Mouse (Mus musculus) MEL (cell line): ENCODE measurements at regions not wholly inside any gene's neighbourhood (a gene's known extent, or its start where the extent isn't known, plus 50 kb on each side); places are given as distances from the start of the nearest gene placed in this dataset.

ENCODE experiments used
- DNase-seq: peaks from one replicate; pipeline ENCODE4 v3.0.0; 2011; ENCODE audit warnings: low read depth, low spot score
- H3K27ac ChIP-seq: 2 replicates; pipeline ENCODE4 v1.5.1; 2012; ENCODE audit warnings: low read depth, mild to moderate bottlenecking, control low read depth, low read length, moderate library complexity; ENCODE audit not compliant: control insufficient read depth
- H3K27me3 ChIP-seq, 2 experiments: fragments of 150-350 bp in 1 of 2; sonication (generic) in 1 of 2; 2 replicates each; pipeline ENCODE4 v1.6.1; 2012; ENCODE audit warnings: low read length in 2 of 2, mild to moderate bottlenecking in 2 of 2, improper control_type of control experiment in 1 of 2, moderate library complexity in 1 of 2; ENCODE audit not compliant: insufficient read depth in 2 of 2, control insufficient read depth in 1 of 2
- H3K36me3 ChIP-seq, 2 experiments: 2 replicates each; pipeline ENCODE4 v1.6.1; 2012 to 2014; ENCODE audit warnings: low read length in 2 of 2, improper control_type of control experiment in 1 of 2, inconsistent platforms in 1 of 2, mild to moderate bottlenecking in 1 of 2; ENCODE audit not compliant: insufficient read depth in 2 of 2, control insufficient read depth in 1 of 2
- H3K4me1 ChIP-seq, 2 experiments: fragments of 150-350 bp in 1 of 2; sonication (generic) in 1 of 2; 2 replicates each; pipeline ENCODE4 v1.6.1; 2012; ENCODE audit warnings: low read length in 2 of 2, improper control_type of control experiment in 1 of 2, mild to moderate bottlenecking in 1 of 2; ENCODE audit not compliant: insufficient read depth in 2 of 2, control insufficient read depth in 1 of 2
- H3K4me3 ChIP-seq, 2 experiments: fragments of 150-350 bp in 1 of 2; sonication (generic) in 1 of 2; 2 replicates each; pipeline ENCODE4 v1.5.1; 2012; ENCODE audit warnings: low read depth in 2 of 2, low read length in 2 of 2, mild to moderate bottlenecking in 2 of 2, moderate library complexity in 2 of 2, control low read depth in 1 of 2, improper control_type of control experiment in 1 of 2; ENCODE audit not compliant: control insufficient read depth in 1 of 2, insufficient read depth in 1 of 2
- H3K79me2 ChIP-seq: 2 replicates; pipeline ENCODE4 v1.6.1; 2012; ENCODE audit warnings: mild to moderate bottlenecking, low read length, moderate library complexity; ENCODE audit not compliant: control insufficient read depth, poor library complexity, insufficient read depth
- H3K9ac ChIP-seq: 2 replicates; pipeline ENCODE4 v1.6.1; 2012; ENCODE audit warnings: low read depth, mild to moderate bottlenecking, control low read depth, low read length, moderate library complexity; ENCODE audit not compliant: control insufficient read depth, poor library complexity, severe bottlenecking
- H3K9me3 ChIP-seq: fragments of 150-350 bp; sonication (generic); replicated peaks from 2 replicates; pipeline ENCODE4 v1.6.1; 2012; ENCODE audit warnings: mild to moderate bottlenecking, low read length, improper control_type of control experiment, moderate library complexity; ENCODE audit not compliant: insufficient read depth
- BHLHE40 ChIP-seq: IDR thresholded peaks from 2 replicates; pipeline ENCODE4 v1.6.1; 2012; ENCODE audit warnings: low read depth, mild to moderate bottlenecking, inconsistent platforms, low read length, improper control_type of control experiment, borderline replicate concordance
- CHD1 ChIP-seq: IDR thresholded peaks from 2 replicates; pipeline ENCODE4 v1.6.1; 2012; ENCODE audit warnings: low read depth, mild to moderate bottlenecking, inconsistent platforms, low read length, improper control_type of control experiment
- CHD2 ChIP-seq: IDR thresholded peaks from 2 replicates; pipeline ENCODE4 v1.6.1; 2011; ENCODE audit warnings: low read length, improper control_type of control experiment
- E2F4 ChIP-seq: IDR thresholded peaks from 2 replicates; pipeline ENCODE4 v1.6.1; 2011; ENCODE audit warnings: low read depth, low read length, improper control_type of control experiment, borderline replicate concordance
- GABPA ChIP-seq: IDR thresholded peaks from 2 replicates; pipeline ENCODE4 v1.6.1; 2012; ENCODE audit warnings: low read depth, mild to moderate bottlenecking, inconsistent platforms, low read length, improper control_type of control experiment, moderate library complexity
- KAT2A ChIP-seq: conservative IDR thresholded peaks from 2 replicates; pipeline ENCODE4 v1.6.1; 2012; ENCODE audit warnings: low read depth, low read length, improper control_type of control experiment, inconsistent platforms
- MAFK ChIP-seq: IDR thresholded peaks from 2 replicates; pipeline ENCODE4 v1.6.1; 2011; ENCODE audit warnings: low read depth, mild to moderate bottlenecking, low read length, improper control_type of control experiment, borderline replicate concordance
- MAZ ChIP-seq: IDR thresholded peaks from 2 replicates; pipeline ENCODE4 v1.6.1; 2012; ENCODE audit warnings: low read depth, mild to moderate bottlenecking, inconsistent platforms, low read length, improper control_type of control experiment
- MEF2A ChIP-seq: IDR thresholded peaks from 2 replicates; pipeline ENCODE4 v1.6.1; 2014; ENCODE audit warnings: low read depth, mild to moderate bottlenecking, inconsistent platforms, low read length, improper control_type of control experiment; ENCODE audit not compliant: poor library complexity, insufficient replicate concordance, severe bottlenecking; ENCODE audit errors: extremely low read depth
- MYC ChIP-seq: IDR thresholded peaks from 2 replicates; pipeline ENCODE4 v1.6.1; 2011; ENCODE audit warnings: low read depth, mild to moderate bottlenecking, low read length, improper control_type of control experiment, moderate library complexity
- NELFE ChIP-seq: IDR thresholded peaks from 2 replicates; pipeline ENCODE4 v1.6.1; 2011; ENCODE audit warnings: low read depth, low read length, improper control_type of control experiment
- RAD21 ChIP-seq: IDR thresholded peaks from 2 replicates; pipeline ENCODE4 v1.6.1; 2011; ENCODE audit warnings: mild to moderate bottlenecking, low read depth, low read length, improper control_type of control experiment
- RCOR1 ChIP-seq: IDR thresholded peaks from 2 replicates; pipeline ENCODE4 v1.6.1; 2012; ENCODE audit warnings: low read depth, mild to moderate bottlenecking, inconsistent platforms, low read length, improper control_type of control experiment
- SMC3 ChIP-seq: IDR thresholded peaks from 2 replicates; pipeline ENCODE4 v1.6.1; 2011; ENCODE audit warnings: low read depth, low read length, improper control_type of control experiment
- USF1 ChIP-seq: IDR thresholded peaks from 2 replicates; pipeline ENCODE4 v1.6.1; 2014; ENCODE audit warnings: low read depth, mild to moderate bottlenecking, inconsistent platforms, low read length, improper control_type of control experiment, moderate library complexity
- ZC3H11A ChIP-seq: IDR thresholded peaks from 2 replicates; pipeline ENCODE4 v1.6.1; 2012; ENCODE audit warnings: low read depth, mild to moderate bottlenecking, inconsistent platforms, low read length, improper control_type of control experiment
- ZNF384 ChIP-seq: IDR thresholded peaks from 2 replicates; pipeline ENCODE4 v1.6.1; 2012; ENCODE audit warnings: low read depth, mild to moderate bottlenecking, inconsistent platforms, low read length, improper control_type of control experiment

- Histone ChIP-seq H3K4me1 (no peaks in the 10 kb centered on the region), H3K36me3 (no peaks in the 10 kb centered on the region), H3K27me3 (no peaks in the 10 kb centered on the region), H3K9me3 (no peaks in the 10 kb centered on the region), H3K79me2 (no peaks in the 10 kb centered on the region), H3K4me3 (no peak overlapping the region), H3K9ac (no peak overlapping the region), H3K27ac (no peak overlapping the region)
- TF ChIP-seq RAD21 (no peak), ZNF384 (no peak), GABPA (no peak), MYC (no peak), BHLHE40 (no peak), MAZ (no peak), USF1 (no peak), NELFE (no peak), CHD1 (no peak), ZC3H11A (no peak), CHD2 (no peak), SMC3 (no peak)
- DNase-seq: no peak
Observed at GRCm38 (mm10) chr19:14883707-14884421, 286.0 kb upstream of the Tle4 start.

GRCm38 (mm10) chr19:14880818-14881217 lies 283.0 kb upstream of the Tle4 start:
- Histone ChIP-seq H3K79me2 (no peaks in the 10 kb centered on the region), H3K9me3 (no peaks in the 10 kb centered on the region), H3K27me3 (no peaks in the 10 kb centered on the region), H3K27ac (no peak overlapping the region), H3K9ac (no peak overlapping the region), H3K4me3 (no peak overlapping the region), H3K36me3 (no peaks in the 10 kb centered on the region), H3K4me1 (no peaks in the 10 kb centered on the region)
- DNase-seq: no peak
- TF ChIP-seq RCOR1: no peak
- no peak for TF ChIP-seq ZNF384
- TF ChIP-seq KAT2A: no peak
- TF ChIP-seq MAFK: no peak
- no peak for TF ChIP-seq E2F4
- TF ChIP-seq MEF2A: no peak
- TF ChIP-seq RAD21: no peak
- no peak for TF ChIP-seq ZC3H11A
